Mouse (Mus musculus): ENCODE data around the gene Rab15. TPM values are rescaled to one million over a fixed set of nuclear protein-coding genes. Genes with fewer than 3 reads are reported as not detected.
"Not testable (repeated sequence)": the region's sequence is repeated elsewhere in the genome, so short reads cannot be mapped to it uniquely, and the experiment has no call there.

Gene Rab15
- polyA plus RNA-seq, 1 experiment from 2014 or later = 7.7 TPM

GRCm38 (mm10) chr12:76796938-76797539, 25.7 kb downstream of the Rab15 start:
- Histone ChIP-seq H3K4me2 (replicated peaks; ENCODE audit: low read depth, low read length) (no peak overlapping the region), H3K4me3 (ENCODE audit: low read length) (no peak overlapping the region), H3K27ac (ENCODE audit: low read depth, low read length) (no peak overlapping the region), H3K27me3 (ENCODE audit: control insufficient read depth, insufficient read depth, low read length) (no peaks in the 10 kb centered on the region), H3K9me3 (ENCODE audit: control insufficient read depth, low read length) (no peaks in the 10 kb centered on the region), H3K4me1 (ENCODE audit: control insufficient read depth, insufficient read depth, low read length) (no peaks in the 10 kb centered on the region), H3K36me3 (ENCODE audit: control insufficient read depth, insufficient read depth, low read length) (no peaks in the 10 kb centered on the region), H3K9ac (ENCODE audit: low read depth, low read length) (no peak overlapping the region)
- no peak for ATAC-seq (ENCODE audit: low FRiP score, low TSS enrichment)
- 88% methylated on average over 7 of the region's 7 CpGs for WGBS

GRCm38 (mm10) chr12:76795350-76795749, 27.4 kb downstream of the Rab15 start, which contains the start of gene Gpx2:
Gene Gpx2, minus strand, starts transcription at chr12:76795554.
- H3K9ac ChIP-seq (ENCODE audit: low read depth, low read length) = no peak within 1 kb of the TSS
- no peak for ATAC-seq (ENCODE audit: low FRiP score, low TSS enrichment)
- no peaks in the 10 kb centered on the region for H3K36me3 ChIP-seq (ENCODE audit: control insufficient read depth, insufficient read depth, low read length)
- H3K4me3 ChIP-seq (ENCODE audit: low read length) = no peak within 1 kb of the TSS
- H3K9me3 ChIP-seq (ENCODE audit: control insufficient read depth, low read length) = no peaks in the 10 kb centered on the region
- 73% methylated on average over 5 of the region's 5 CpGs for WGBS
- no peaks in the 10 kb centered on the region for H3K27me3 ChIP-seq (ENCODE audit: control insufficient read depth, insufficient read depth, low read length)
- no peaks in the 10 kb centered on the region for H3K4me1 ChIP-seq (ENCODE audit: control insufficient read depth, insufficient read depth, low read length)
- H3K27ac ChIP-seq (ENCODE audit: low read depth, low read length) = no peak within 1 kb of the TSS
- no peak within 1 kb of the TSS for H3K4me2 ChIP-seq (replicated peaks; ENCODE audit: low read depth, low read length)

- not testable (repeated sequence) for H3K36me3 ChIP-seq (ENCODE audit: control insufficient read depth, insufficient read depth, low read length); H3K27me3 ChIP-seq (ENCODE audit: control insufficient read depth, insufficient read depth, low read length); H3K9ac ChIP-seq (ENCODE audit: low read depth, low read length); H3K9me3 ChIP-seq (ENCODE audit: control insufficient read depth, low read length); H3K27ac ChIP-seq (ENCODE audit: low read depth, low read length); H3K4me2 ChIP-seq (replicated peaks; ENCODE audit: low read depth, low read length); ATAC-seq (ENCODE audit: low FRiP score, low TSS enrichment); H3K4me1 ChIP-seq (ENCODE audit: control insufficient read depth, insufficient read depth, low read length); H3K4me3 ChIP-seq (ENCODE audit: low read length)
- WGBS = 51% methylated on average over 14 of the region's 14 CpGs
These were observed 30.2 kb downstream of the Rab15 start for GRCm38 (mm10) chr12:76792540-76792939.

- no peak overlapping the region for H3K27ac ChIP-seq (ENCODE audit: low read depth, low read length)
- 51% methylated on average over 8 of the region's 8 CpGs for WGBS
- H3K4me2 ChIP-seq (replicated peaks; ENCODE audit: low read depth, low read length) = no peak overlapping the region
- no peaks in the 10 kb centered on the region for H3K9me3 ChIP-seq (ENCODE audit: control insufficient read depth, low read length)
- H3K36me3 ChIP-seq (ENCODE audit: control insufficient read depth, insufficient read depth, low read length) = no peaks in the 10 kb centered on the region
- no peak overlapping the region for H3K4me3 ChIP-seq (ENCODE audit: low read length)
- no peak overlapping the region for H3K9ac ChIP-seq (ENCODE audit: low read depth, low read length)
- H3K27me3 ChIP-seq (ENCODE audit: control insufficient read depth, insufficient read depth, low read length) = no peaks in the 10 kb centered on the region
- ATAC-seq (ENCODE audit: low FRiP score, low TSS enrichment) = no peak
- H3K4me1 ChIP-seq (ENCODE audit: control insufficient read depth, insufficient read depth, low read length) = no peaks in the 10 kb centered on the region
These were observed 32.1 kb downstream of the Rab15 start for GRCm38 (mm10) chr12:76790446-76791084.

GRCm38 (mm10) chr12:76784056-76784619, 38.6 kb downstream of the Rab15 start:
- Histone ChIP-seq H3K4me2 (replicated peaks; ENCODE audit: low read depth, low read length) (no peak overlapping the region), H3K27ac (ENCODE audit: low read depth, low read length) (no peak overlapping the region), H3K9ac (ENCODE audit: low read depth, low read length) (no peak overlapping the region), H3K36me3 (ENCODE audit: control insufficient read depth, insufficient read depth, low read length) (no peaks in the 10 kb centered on the region), H3K4me3 (ENCODE audit: low read length) (no peak overlapping the region), H3K9me3 (ENCODE audit: control insufficient read depth, low read length) (no peaks in the 10 kb centered on the region), H3K4me1 (ENCODE audit: control insufficient read depth, insufficient read depth, low read length) (no peaks in the 10 kb centered on the region), H3K27me3 (ENCODE audit: control insufficient read depth, insufficient read depth, low read length) (no peaks in the 10 kb centered on the region)
- ATAC-seq (ENCODE audit: low FRiP score, low TSS enrichment) = no peak
- WGBS = 64% methylated on average over 10 of the region's 10 CpGs

- H3K36me3 ChIP-seq (ENCODE audit: control insufficient read depth, insufficient read depth, low read length) = no peaks in the 10 kb centered on the region
- 77% methylated on average over 12 of the region's 12 CpGs for WGBS
- no peak for ATAC-seq (ENCODE audit: low FRiP score, low TSS enrichment)
These were observed 41.9 kb downstream of the Rab15 start for GRCm38 (mm10) chr12:76780639-76781468.

GRCm38 (mm10) chr12:76779951-76780350, 42.8 kb downstream of the Rab15 start:
- Histone ChIP-seq H3K27ac (ENCODE audit: low read depth, low read length) (no peak overlapping the region), H3K4me1 (ENCODE audit: control insufficient read depth, insufficient read depth, low read length) (no peaks in the 10 kb centered on the region), H3K9me3 (ENCODE audit: control insufficient read depth, low read length) (no peaks in the 10 kb centered on the region), H3K9ac (ENCODE audit: low read depth, low read length) (no peak overlapping the region), H3K36me3 (ENCODE audit: control insufficient read depth, insufficient read depth, low read length) (no peaks in the 10 kb centered on the region), H3K27me3 (ENCODE audit: control insufficient read depth, insufficient read depth, low read length) (no peaks in the 10 kb centered on the region), H3K4me3 (ENCODE audit: low read length) (no peak overlapping the region), H3K4me2 (replicated peaks; ENCODE audit: low read depth, low read length) (no peak overlapping the region)
- WGBS = 86% methylated on average over 5 of the region's 5 CpGs
- ATAC-seq (ENCODE audit: low FRiP score, low TSS enrichment) = no peak

More at GRCm38 (mm10) chr12:76780639-76781468, 41.9 kb downstream of the Rab15 start:
- Histone ChIP-seq H3K9me3 (ENCODE audit: control insufficient read depth, low read length) (no peaks in the 10 kb centered on the region), H3K9ac (ENCODE audit: low read depth, low read length) (no peak overlapping the region), H3K4me3 (ENCODE audit: low read length) (no peak overlapping the region), H3K27ac (ENCODE audit: low read depth, low read length) (no peak overlapping the region), H3K4me1 (ENCODE audit: control insufficient read depth, insufficient read depth, low read length) (no peaks in the 10 kb centered on the region), H3K27me3 (ENCODE audit: control insufficient read depth, insufficient read depth, low read length) (no peaks in the 10 kb centered on the region), H3K4me2 (replicated peaks; ENCODE audit: low read depth, low read length) (no peak overlapping the region)

GRCm38 (mm10) chr12:76778305-76779083, 44.2 kb downstream of the Rab15 start:
- ATAC-seq (ENCODE audit: low FRiP score, low TSS enrichment) = no peak
- no peak overlapping the region for H3K9ac ChIP-seq (ENCODE audit: low read depth, low read length)

More at GRCm38 (mm10) chr12:76778305-76779083, 44.2 kb downstream of the Rab15 start:
- Histone ChIP-seq H3K4me2 (replicated peaks; ENCODE audit: low read depth, low read length) (no peak overlapping the region), H3K4me1 (ENCODE audit: control insufficient read depth, insufficient read depth, low read length) (no peaks in the 10 kb centered on the region), H3K27me3 (ENCODE audit: control insufficient read depth, insufficient read depth, low read length) (no peaks in the 10 kb centered on the region), H3K4me3 (ENCODE audit: low read length) (no peak overlapping the region), H3K9me3 (ENCODE audit: control insufficient read depth, low read length) (no peaks in the 10 kb centered on the region), H3K36me3 (ENCODE audit: control insufficient read depth, insufficient read depth, low read length) (no peaks in the 10 kb centered on the region), H3K27ac (ENCODE audit: low read depth, low read length) (no peak overlapping the region)
- WGBS = 86% methylated on average over 10 of the region's 10 CpGs
